Mouse (Mus musculus) C2C12 (cell line): ENCODE data around the gene Mybphl.

Experiments
- CEBPB ChIP-seq: IDR thresholded peaks from one replicate; pipeline ENCODE4 v1.6.1; 2011; ENCODE audit warnings: low read depth, mild to moderate bottlenecking, control low read depth, moderate library complexity
- CTCF ChIP-seq: IDR thresholded peaks from one replicate; pipeline ENCODE4 v1.5.1; 2011; ENCODE audit not compliant: control insufficient read depth, insufficient read depth, insufficient read length
- MAX ChIP-seq: IDR thresholded peaks from one replicate; pipeline ENCODE4 v1.6.1; 2011; ENCODE audit warnings: mild to moderate bottlenecking, control low read depth
- MYOG ChIP-seq: IDR thresholded peaks from one replicate; pipeline ENCODE4 v1.6.1; 2011; ENCODE audit not compliant: control insufficient read depth, insufficient read length; ENCODE audit errors: extremely low read depth

GRCm38 (mm10) chr3:108410359-108410714, 45.6 kb downstream of the Mybphl start:
- TF ChIP-seq CTCF: no peak
- TF ChIP-seq CEBPB: no peak
- TF ChIP-seq MAX: no peak
- TF ChIP-seq MYOG: no peak
